Mouse (Mus musculus) thymus, adult 18-20 months (tissue): ENCODE results near the gene Gm17662.

Experiments
- DNase-seq, 2 experiments: peaks; one replicate each; pipeline ENCODE4 v3.0.0; 2022; ENCODE audit warnings: mixed read lengths in 2 of 2

Gm17662 gene

DNA sequence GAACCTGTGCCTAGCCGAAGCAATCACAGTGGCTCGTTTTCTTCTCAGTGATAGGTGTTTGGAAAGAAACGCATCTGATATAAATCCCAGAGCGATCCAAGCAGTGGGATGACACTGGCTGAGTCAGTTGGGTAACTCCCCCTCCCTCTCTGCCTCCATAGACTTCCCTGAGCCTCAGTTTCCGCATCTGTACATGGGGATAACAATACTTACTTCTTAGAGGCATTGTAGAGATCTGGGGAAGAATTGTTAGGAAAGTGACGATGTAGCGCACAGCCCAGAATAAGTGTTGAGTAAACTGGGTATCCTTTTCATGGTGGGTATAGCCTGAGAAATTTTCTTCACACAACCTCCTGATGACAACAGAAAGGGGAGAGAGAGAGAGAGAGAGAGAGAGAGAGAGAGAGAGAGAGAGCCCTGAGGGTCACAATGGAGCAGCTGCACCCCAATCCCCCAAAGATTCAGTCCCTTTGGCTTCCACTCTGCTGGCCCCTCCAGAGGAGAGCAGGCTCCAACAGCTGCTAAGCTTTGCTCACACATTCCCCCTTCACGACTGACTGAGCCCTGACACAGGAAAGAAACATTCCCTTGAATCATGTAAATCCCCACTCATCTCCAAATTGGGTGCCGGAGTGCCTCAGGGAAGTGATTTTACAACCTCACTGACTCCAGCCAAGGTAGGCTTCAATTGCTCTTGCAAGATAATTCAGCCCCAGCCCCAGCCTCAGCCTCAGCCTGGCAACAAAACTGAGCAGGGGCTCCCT lies 31.6 kb downstream of the Gm17662 start:
- DNase-seq, result no peak

- no peak for DNase-seq
Measured at GRCm38 (mm10) chr4:104891708-104892107, 34.6 kb downstream of the Gm17662 start.

DNA sequence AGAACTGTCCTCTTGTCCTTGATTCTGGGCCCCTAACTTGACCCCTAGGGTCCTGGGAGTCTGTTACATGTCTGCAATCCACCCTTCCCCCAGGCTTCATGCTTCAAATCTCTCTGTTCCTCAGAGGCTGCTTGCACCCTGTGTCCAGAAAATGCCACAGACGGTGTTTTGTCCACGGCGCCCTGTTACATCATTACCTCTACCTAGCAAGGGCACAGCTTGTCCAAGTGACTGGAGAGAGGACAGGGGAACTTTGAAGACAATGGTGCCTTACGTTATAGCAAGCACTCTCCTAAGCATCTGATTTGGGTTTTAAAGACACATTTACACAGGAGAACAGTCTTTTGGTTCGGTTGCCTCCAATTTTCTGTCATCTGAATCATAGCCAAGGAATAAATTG lies 36.5 kb downstream of the Gm17662 start:
- DNase-seq, result no peak

DNA sequence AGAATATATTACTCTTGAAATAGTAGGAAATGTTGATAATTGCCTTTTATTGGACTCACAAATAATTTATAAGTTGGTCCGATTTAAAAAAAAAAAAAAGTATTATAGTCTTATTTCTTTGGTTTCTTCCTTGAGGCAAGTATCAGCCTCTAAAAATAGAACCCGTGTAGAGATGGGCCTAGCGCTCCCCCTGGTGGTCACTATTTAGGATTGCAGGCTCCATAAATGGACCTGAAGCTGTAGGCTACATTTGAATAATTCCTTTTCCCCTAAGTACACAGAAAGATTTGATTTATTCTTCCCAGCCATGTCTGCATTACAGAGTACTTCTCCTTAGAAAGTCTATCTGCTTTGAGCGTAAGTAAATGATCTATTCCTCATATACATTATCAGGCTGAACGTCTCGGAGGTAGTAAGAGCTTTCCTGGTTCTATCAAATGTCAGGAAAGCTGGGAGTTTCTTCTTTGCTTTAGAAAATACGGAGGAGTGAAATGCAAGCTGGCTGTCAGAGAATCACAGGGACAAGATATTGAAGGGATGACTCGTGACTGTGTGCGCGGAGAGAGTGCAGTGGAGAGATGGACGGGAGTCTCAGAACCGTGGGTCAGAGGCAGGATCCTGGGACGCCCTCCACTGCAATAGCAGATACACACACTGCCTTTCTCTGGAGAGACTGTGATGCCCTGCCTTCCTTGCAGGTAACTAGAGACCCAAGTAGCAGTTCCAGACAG lies 37.0 kb downstream of the Gm17662 start:
- no peak for DNase-seq

- no peak for DNase-seq
Measured at GRCm38 (mm10) chr4:104902836-104903235, 45.7 kb downstream of the Gm17662 start.

DNA sequence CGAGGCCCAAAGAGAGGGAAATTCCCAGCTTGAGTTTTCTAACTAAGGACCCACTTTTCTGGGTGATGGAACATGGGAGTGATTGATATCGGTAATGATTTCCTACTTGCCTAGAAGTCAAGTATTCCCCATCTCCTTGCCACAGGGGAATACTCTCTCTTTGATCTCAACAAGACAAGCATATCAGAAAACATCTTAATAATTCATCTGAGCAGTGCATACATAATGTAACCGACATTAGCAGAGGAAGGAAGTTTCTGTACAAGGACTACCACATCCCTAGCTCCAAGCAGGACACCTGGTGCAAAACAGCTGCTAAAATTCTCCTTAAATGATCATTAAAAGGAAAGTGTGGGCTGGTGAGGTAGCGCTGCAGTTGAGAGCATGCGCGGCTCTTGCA lies 47.9 kb downstream of the Gm17662 start:
- DNase-seq, result no peak
